Mouse (Mus musculus): ENCODE data around the gene Fastkd1. TPM values are rescaled to one million over a fixed set of nuclear protein-coding genes. Genes with fewer than 3 reads are reported as not detected.
"Not testable (repeated sequence)": the region's sequence is repeated elsewhere in the genome, so short reads cannot be mapped to it uniquely, and the experiment has no call there.

Gene Fastkd1
- polyA plus RNA-seq, 1 experiment, result 5.9 TPM

DNA sequence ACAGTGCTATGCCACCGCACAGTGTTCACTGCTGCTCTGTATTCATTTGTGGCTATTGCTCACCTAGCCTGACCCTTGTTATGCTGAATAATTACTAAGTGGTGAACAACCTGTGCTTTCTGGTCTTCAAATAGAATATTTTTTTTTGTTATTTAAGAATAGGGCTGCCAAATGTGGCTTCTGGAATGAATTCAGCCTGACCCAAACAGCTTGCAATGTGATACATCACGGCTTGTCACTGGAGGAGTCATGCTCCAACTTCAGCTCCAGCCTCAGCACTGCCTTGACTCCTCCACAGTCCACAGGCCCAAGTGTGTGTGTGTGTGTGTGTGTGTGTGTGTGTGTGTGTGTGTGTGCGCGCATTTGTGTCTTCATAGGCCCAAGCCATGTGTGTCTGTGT, 54.0 kb downstream of the Fastkd1 start:
- H3K4me1 ChIP-seq (replicated peaks; ENCODE audit: control insufficient read depth, insufficient read depth, low read length), result no peaks in the 10 kb centered on the region
- no peak for TF ChIP-seq CTCF (IDR thresholded peaks at IDR 0.05; ENCODE audit: borderline replicate concordance, control insufficient read depth, extremely low read depth, insufficient read depth, low read length, poor library complexity)
- TF ChIP-seq POLR2A (IDR thresholded peaks at IDR 0.05; ENCODE audit: control insufficient read depth, extremely low read depth, insufficient read depth, low read length, poor library complexity), result no peak
- no peak overlapping the region for H3K27ac ChIP-seq (ENCODE audit: control insufficient read depth, insufficient read depth, low read length)
- DNase-seq, result no peak
- H3K4me3 ChIP-seq (ENCODE audit: control insufficient read depth, insufficient read depth, low read length), result no peak overlapping the region
- WGBS, result 97% methylated on average over 4 of the region's 4 CpGs
- no peaks in the 10 kb centered on the region for H3K27me3 ChIP-seq (ENCODE audit: control insufficient read depth, insufficient read depth, low read length)
- H3K36me3 ChIP-seq (ENCODE audit: control insufficient read depth, insufficient read depth, low read length), result no peaks in the 10 kb centered on the region

DNA sequence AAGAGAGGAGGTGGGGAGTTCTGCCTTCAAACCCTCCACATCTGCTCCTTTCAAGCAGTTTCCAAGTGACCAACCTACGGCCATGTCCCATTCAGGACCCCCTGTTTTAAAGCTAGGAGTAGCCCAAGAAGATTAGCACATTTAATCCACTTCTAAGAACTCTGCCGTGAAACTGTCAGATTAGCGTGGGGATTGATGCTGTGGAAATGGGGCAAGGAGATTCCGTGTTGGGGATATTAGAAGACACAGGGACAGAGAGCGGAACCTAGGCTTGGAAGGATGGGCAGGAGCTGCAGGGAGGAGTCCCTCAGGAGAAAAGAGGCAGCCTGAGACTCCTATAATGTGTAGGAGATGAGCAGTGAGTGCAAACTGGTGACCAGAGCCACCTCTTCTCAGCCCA, 63.6 kb downstream of the Fastkd1 start:
- WGBS, result 96% methylated on average over 5 of the region's 5 CpGs
- Histone ChIP-seq H3K36me3 (ENCODE audit: control insufficient read depth, insufficient read depth, low read length) (no peaks in the 10 kb centered on the region), H3K27me3 (ENCODE audit: control insufficient read depth, insufficient read depth, low read length) (no peaks in the 10 kb centered on the region), H3K27ac (ENCODE audit: control insufficient read depth, insufficient read depth, low read length) (no peak overlapping the region), H3K4me1 (replicated peaks; ENCODE audit: control insufficient read depth, insufficient read depth, low read length) (peaks cover 6% of the 10 kb centered on the region), H3K4me3 (ENCODE audit: control insufficient read depth, insufficient read depth, low read length) (no peak overlapping the region)
- no peak for TF ChIP-seq CTCF (IDR thresholded peaks at IDR 0.05; ENCODE audit: borderline replicate concordance, control insufficient read depth, extremely low read depth, insufficient read depth, low read length, poor library complexity)
- DNase-seq, result no peak

DNA sequence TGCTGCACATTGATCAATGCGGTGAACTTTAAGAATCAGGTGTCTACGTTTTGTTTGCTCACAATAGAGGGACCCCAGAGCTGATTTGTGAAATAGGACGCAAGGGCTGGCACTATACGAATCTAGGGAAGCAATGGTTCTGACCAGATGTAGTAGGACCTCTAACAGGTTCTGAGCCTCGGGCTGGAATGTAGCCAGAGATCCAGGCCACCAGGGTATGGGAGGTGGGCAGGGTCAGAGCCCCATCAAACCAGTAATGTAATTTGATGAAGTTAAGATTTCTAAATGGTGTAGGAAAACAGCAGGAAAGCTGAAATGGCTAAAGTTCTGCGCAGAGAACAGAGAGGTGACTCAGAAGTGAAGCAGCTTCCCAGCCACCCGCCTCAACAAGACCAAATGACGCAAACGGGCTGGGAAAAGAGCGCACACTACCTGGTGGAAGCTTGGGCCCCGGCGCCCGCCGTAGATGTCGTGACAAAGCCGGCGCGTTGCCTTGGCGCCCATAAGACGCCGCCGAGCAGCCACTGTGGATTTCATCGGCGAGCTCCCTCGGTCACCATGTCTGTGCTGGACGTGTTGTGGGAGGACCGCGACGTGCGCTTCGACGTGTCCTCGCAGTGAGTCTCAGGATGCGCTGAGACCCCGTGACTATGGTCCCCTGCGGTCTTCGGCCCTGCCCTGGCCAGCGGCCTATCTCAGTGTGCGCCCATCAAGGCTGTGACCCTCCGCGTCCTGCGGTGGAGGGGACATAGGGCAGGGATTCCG, 66.4 kb downstream of the Fastkd1 start, which contains the start of gene Bbs5:
TSS of gene Bbs5 (plus strand) at position 446 of the 765 bp plus-strand sequence.
- WGBS, result 6% methylated on average over 43 of the region's 43 CpGs
- Histone ChIP-seq H3K27me3 (ENCODE audit: control insufficient read depth, insufficient read depth, low read length) (no peaks in the 10 kb centered on the region), H3K27ac (ENCODE audit: control insufficient read depth, insufficient read depth, low read length) (no peak within 1 kb of the TSS), H3K4me3 (ENCODE audit: control insufficient read depth, insufficient read depth, low read length) (peak within 1 kb of the TSS; percentile 84), H3K4me1 (replicated peaks; ENCODE audit: control insufficient read depth, insufficient read depth, low read length) (peaks cover 6% of the 10 kb centered on the region), H3K36me3 (ENCODE audit: control insufficient read depth, insufficient read depth, low read length) (no peaks in the 10 kb centered on the region)
- TF ChIP-seq POLR2A (IDR thresholded peaks at IDR 0.05; ENCODE audit: control insufficient read depth, extremely low read depth, insufficient read depth, low read length, poor library complexity) (no peak), CTCF (IDR thresholded peaks at IDR 0.05; ENCODE audit: borderline replicate concordance, control insufficient read depth, extremely low read depth, insufficient read depth, low read length, poor library complexity) (0 out of 2 replicates have a peak, but pooled peaks have one; percentile 21)
- peak; percentile 70 for DNase-seq

DNA sequence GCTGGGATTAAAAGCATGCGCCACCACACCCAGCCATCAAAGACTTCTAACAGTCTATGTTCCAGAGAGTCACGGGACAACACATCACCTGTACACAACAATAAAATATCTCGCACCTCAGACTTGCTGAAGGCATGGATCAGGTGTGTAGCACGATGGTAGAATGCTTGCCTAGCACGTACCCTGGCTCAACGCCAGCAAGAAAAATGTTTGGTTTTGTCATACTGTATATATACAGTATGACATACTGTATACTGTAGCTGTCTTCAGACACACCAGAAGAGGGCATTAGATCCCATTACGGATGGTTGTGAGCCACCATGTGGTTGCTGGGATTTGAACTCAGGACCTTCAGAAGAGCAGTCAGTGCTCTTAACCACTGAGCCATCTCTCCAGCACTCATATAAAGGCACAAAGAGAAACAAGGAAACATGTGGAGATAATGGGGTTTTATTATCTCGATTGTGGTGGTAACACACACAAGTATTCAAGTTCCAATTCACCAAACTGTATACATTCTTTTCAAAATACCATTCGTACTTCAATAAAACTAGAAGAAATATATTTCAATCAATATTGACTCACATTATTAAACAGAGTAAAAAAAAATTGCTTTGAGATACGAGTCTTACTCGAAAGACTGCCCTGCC, 68.2 kb downstream of the Fastkd1 start:
- no peak overlapping the region for H3K4me3 ChIP-seq (ENCODE audit: control insufficient read depth, insufficient read depth, low read length)
- TF ChIP-seq POLR2A (IDR thresholded peaks at IDR 0.05; ENCODE audit: control insufficient read depth, extremely low read depth, insufficient read depth, low read length, poor library complexity) (no peak), CTCF (IDR thresholded peaks at IDR 0.05; ENCODE audit: borderline replicate concordance, control insufficient read depth, extremely low read depth, insufficient read depth, low read length, poor library complexity) (no peak)
- H3K36me3 ChIP-seq (ENCODE audit: control insufficient read depth, insufficient read depth, low read length), result no peaks in the 10 kb centered on the region
- DNase-seq, result no peak
- H3K27ac ChIP-seq (ENCODE audit: control insufficient read depth, insufficient read depth, low read length), result no peak overlapping the region
- WGBS, result 95% methylated on average over 11 of the region's 11 CpGs
- peaks cover 6% of the 10 kb centered on the region for H3K4me1 ChIP-seq (replicated peaks; ENCODE audit: control insufficient read depth, insufficient read depth, low read length)
- no peaks in the 10 kb centered on the region for H3K27me3 ChIP-seq (ENCODE audit: control insufficient read depth, insufficient read depth, low read length)

DNA sequence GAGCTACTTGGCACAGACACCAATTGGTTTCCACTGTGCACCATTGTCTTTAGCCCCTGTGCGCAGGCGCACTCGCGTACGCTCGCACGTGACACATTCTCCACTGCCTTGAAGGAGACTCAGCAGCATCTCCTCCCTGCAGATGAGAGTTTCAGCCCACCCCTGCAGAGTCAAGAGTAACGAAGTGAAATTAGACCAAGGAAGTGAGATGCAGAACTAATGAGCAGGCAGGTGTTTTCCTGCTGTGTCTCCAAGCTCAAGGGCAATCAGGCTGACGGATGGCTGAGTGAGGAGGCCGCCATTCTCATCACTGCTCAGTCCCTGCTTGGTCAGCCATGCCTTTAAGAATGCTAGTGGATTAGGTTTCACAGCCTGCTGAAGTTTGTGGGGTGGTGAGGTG, 73.2 kb downstream of the Fastkd1 start:
- no peaks in the 10 kb centered on the region for H3K36me3 ChIP-seq (ENCODE audit: control insufficient read depth, insufficient read depth, low read length)
- TF ChIP-seq CTCF (IDR thresholded peaks at IDR 0.05; ENCODE audit: borderline replicate concordance, control insufficient read depth, extremely low read depth, insufficient read depth, low read length, poor library complexity) (no peak), POLR2A (IDR thresholded peaks at IDR 0.05; ENCODE audit: control insufficient read depth, extremely low read depth, insufficient read depth, low read length, poor library complexity) (no peak)
- DNase-seq, result no peak
- H3K4me1 ChIP-seq (replicated peaks; ENCODE audit: control insufficient read depth, insufficient read depth, low read length), result no peaks in the 10 kb centered on the region
- WGBS, result 72% methylated on average over 10 of the region's 10 CpGs
- H3K4me3 ChIP-seq (ENCODE audit: control insufficient read depth, insufficient read depth, low read length), result no peak overlapping the region
- H3K27ac ChIP-seq (ENCODE audit: control insufficient read depth, insufficient read depth, low read length), result no peak overlapping the region
- H3K27me3 ChIP-seq (ENCODE audit: control insufficient read depth, insufficient read depth, low read length), result no peaks in the 10 kb centered on the region

DNA sequence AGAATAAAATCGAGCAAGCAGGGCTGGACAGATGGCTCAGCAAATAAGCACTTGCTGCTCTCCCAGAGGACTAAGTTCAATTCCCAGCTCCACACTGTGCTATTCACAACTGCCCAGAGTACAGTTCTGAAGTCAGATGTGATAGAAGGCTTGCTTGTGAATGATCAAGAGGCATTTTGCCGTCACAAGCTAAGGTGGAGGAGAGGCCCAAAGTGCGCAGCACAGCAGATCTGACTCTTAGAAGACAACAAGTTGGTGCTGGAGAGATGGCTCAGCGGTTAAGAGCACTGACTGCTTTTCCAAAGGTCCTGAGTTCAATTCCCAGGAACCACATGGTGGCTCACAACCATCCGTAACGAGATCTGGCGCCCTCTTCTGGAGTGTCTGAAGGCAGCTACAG, 75.3 kb downstream of the Fastkd1 start:
- H3K27me3 ChIP-seq (ENCODE audit: control insufficient read depth, insufficient read depth, low read length), result not testable (repeated sequence)

More for the DNA sequence above, 75.3 kb downstream of the Fastkd1 start:
- H3K4me3 ChIP-seq (ENCODE audit: control insufficient read depth, insufficient read depth, low read length); H3K4me1 ChIP-seq (replicated peaks; ENCODE audit: control insufficient read depth, insufficient read depth, low read length); H3K27ac ChIP-seq (ENCODE audit: control insufficient read depth, insufficient read depth, low read length); H3K36me3 ChIP-seq (ENCODE audit: control insufficient read depth, insufficient read depth, low read length); DNase-seq: not testable (repeated sequence)
- WGBS, result 87% methylated on average over 7 of the region's 7 CpGs

Other genes with a start within 250 kb of the Fastkd1 start
- gene Lrp2, start 127.5 kb downstream of the Fastkd1 start, polyA plus RNA-seq (2012; rRNA removed), result 0.11 and 0.50 TPM in 2 replicates
- gene Bbs5, start 66.3 kb downstream of the Fastkd1 start, polyA plus RNA-seq (2012; rRNA removed), result 0.39 and 0.45 TPM in 2 replicates
- gene Klhl41, start 43.4 kb downstream of the Fastkd1 start, polyA plus RNA-seq (2012; rRNA removed), result 0.43 TPM in 1 of 2 replicates, not detected in the other
- gene Ppig, start 9.0 kb upstream of the Fastkd1 start, polyA plus RNA-seq (2012; rRNA removed), result 2.2 and 2.7 TPM in 2 replicates
- gene Ccdc173, start 76.1 kb upstream of the Fastkd1 start, polyA plus RNA-seq (2012; rRNA removed), result 0.26 and 0.43 TPM in 2 replicates
- 87.1 and 106 TPM in 2 replicates for gene Phospho2, start 76.1 kb upstream of the Fastkd1 start, polyA plus RNA-seq (2012; rRNA removed)
- 2.5 and 3.4 TPM in 2 replicates for gene Klhl23, start 108.4 kb upstream of the Fastkd1 start, polyA plus RNA-seq (2012; rRNA removed)
- 5.4 and 6.9 TPM in 2 replicates for gene Ssb, start 148.0 kb upstream of the Fastkd1 start, polyA plus RNA-seq (2012; rRNA removed)
- 4.0 and 4.8 TPM in 2 replicates for gene Mettl5, start 172.1 kb upstream of the Fastkd1 start, polyA plus RNA-seq (2012; rRNA removed)
- gene Ubr3, start 183.7 kb upstream of the Fastkd1 start, polyA plus RNA-seq (2012; rRNA removed), result 13.7 and 13.9 TPM in 2 replicates